Mouse (Mus musculus): ENCODE measurements at regions not wholly inside any gene's neighbourhood (a gene's known extent, or its start where the extent isn't known, plus 50 kb on each side); places are given as distances from the start of the nearest gene placed in this dataset.

DNA sequence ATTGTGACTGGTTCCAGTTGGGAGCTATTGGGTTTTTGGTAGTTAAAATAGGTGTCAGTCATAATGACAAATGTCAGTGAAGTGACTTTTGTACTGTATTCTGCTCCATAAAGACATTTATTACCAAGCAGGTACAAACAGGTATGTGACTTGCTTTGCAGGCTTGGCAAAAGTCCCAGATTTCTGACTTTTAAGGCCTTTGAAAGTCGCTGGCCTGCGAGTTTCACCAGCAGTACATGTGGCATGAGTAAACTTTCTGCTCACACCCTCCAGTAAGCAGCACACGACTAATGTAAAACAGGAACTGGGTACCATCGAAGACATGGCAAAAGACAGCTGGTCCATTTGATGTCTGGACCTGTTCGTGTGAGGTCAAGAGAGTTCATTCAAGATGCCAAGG is 659.2 kb downstream of the Zfp706 start:
- DNase-seq (ENCODE audit: low spot score in 2 of 2) = no peak

DNA sequence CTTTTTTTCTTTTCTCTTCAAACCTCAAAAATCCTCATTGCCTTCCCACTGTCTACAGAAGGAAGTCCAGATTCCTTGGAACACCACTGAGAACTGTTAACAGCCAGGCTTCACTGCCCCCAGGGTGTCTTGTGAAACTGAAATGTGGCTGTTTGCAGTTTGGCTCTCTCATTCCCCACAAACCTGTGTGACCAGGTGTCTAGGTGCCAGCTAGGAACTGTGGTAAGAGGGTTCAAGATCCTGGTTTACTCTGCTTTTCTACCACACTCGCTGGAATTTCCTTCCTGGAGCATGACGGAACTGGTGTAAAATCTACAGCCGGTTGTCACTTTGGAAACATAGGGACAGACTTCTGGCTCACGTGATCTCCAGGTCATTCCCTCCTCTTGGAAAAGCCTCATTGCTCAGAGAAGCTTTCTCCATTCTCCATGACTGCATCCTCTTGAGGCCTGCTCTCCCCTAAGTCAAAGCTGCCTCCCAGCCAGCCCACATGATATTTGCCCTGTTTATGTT is 660.2 kb downstream of the Zfp706 start:
- no peak for DNase-seq (ENCODE audit: low spot score in 2 of 2)

DNA sequence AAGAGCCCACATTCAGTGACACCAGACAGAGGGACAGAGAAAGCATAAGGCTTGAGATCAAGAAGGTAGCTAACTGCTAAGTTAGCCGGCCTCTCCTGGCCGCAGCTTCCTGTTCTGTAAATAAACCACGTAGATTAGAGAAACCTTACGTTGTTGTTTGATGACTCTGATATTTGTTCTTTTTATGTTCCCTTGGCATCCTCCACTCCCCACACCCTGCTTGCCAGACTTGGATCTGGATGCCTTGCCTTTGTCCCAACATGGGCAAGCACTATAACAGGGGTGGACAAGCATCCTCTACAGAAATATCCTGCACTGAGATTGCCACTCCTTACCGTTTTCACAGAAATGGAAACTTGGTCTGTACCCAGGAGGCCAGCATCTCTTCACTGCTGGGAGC is 661.4 kb downstream of the Zfp706 start:
- DNase-seq (ENCODE audit: low spot score in 2 of 2) = peak in 1 of 2 experiments; percentile 37

DNA sequence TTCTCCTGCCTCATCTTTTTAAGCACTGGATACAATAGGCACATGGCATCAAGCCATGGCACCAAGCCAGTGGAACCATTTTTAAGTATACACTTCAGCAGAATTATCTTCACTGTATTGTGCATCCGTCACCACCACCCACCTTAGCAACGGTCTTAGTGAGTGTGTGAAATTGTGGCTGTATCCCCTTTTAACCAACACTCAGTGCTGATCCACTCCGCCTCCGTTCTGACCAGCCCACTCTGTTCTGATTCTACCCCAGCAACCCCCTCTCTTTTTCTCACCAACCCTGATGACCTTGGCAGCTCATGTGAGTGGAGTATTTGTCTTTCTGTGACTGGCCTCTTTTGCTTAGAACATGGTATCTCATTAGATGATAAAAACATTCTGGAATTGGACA is 662.2 kb downstream of the Zfp706 start:
- DNase-seq (ENCODE audit: low spot score in 2 of 2) = no peak

DNA sequence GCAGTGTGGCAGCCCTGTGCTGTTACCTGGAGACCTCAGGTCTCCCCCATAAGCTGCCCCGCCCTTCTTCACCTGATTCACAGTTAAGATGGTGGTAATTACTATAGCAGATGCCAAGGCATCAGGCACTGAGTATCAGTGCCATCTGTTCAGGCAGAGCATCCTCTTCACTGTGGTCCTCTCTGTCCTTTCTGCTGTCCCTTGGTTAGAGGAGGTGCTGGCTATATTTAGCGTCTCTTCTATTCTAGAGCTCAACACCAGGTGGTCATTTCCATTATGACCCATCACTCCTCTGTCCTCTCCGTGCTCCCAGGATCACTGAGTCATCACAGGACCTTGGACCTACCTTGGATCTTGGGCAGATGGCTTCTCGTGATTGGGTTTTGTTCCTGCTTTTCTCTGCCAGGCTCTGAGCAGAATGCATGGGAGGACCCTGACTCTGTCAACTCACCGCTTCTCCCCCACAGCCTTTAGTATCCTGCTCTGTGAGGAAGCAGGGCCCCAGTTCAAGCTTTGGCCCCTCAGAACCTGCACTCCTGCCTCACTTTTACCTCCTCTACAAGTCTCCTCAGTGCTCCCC is 667.5 kb downstream of the Zfp706 start:
- no peak for DNase-seq (ENCODE audit: low spot score in 2 of 2)

DNA sequence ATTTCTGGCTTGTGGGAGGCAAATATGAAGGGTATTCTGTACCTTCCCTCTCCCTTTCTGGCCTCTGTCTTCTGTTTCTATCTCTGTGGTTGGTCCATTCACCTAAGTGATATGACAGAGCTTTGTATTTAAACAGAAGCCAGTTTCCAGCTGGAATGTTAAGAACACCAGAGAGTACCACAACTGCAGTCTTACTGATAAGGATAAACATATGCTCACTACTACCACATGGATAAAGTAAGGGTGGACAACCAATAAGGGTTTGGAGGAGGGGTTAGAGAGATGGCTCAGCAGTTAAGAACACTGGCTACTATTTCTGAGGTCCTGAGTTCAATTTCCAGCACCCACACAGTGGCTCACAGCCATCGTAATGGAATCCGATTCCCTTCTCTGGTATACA is 668.8 kb downstream of the Zfp706 start:
- no peak for DNase-seq (ENCODE audit: low spot score in 2 of 2)

DNA sequence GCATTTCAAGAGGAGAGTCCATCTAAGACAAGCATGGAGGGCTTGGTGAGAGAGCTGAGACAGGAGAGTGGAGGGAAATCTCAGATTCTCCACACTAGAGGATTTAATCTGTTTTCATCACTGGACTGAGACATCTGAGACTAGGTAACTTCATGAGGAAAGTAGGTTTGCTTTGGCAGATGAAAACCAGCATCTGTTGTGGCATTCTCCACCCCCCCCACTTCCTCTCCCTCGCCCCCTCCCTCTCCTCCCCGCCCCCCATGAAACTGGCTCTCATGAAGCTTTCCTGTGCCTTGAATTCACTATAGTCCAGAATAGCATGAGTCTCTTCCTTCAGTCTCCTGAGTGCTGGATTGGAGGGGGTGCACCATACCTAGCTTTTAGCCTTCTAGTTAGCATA is 670.7 kb downstream of the Zfp706 start:
- no peak for DNase-seq (ENCODE audit: low spot score in 2 of 2)

DNA sequence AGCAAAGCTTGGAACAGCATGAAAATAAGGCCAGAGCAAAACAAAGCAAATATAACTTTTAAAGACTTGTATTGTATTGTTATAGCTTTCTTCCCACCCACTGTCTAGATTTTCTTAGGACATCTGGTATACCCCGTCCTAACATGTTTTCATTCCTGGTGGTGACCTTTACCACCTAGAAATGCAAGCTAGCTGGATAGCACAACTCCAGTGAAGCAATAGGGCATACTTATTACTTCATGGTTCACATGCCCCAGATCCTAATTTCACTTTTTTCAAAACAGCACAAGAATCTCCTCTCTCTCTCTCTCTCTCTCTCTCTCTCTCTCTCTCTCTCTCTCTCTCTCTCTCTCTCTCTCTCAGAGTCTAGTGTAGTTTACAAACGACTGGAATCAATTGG is 672.5 kb downstream of the Zfp706 start:
- no peak for DNase-seq (ENCODE audit: low spot score in 2 of 2)

DNA sequence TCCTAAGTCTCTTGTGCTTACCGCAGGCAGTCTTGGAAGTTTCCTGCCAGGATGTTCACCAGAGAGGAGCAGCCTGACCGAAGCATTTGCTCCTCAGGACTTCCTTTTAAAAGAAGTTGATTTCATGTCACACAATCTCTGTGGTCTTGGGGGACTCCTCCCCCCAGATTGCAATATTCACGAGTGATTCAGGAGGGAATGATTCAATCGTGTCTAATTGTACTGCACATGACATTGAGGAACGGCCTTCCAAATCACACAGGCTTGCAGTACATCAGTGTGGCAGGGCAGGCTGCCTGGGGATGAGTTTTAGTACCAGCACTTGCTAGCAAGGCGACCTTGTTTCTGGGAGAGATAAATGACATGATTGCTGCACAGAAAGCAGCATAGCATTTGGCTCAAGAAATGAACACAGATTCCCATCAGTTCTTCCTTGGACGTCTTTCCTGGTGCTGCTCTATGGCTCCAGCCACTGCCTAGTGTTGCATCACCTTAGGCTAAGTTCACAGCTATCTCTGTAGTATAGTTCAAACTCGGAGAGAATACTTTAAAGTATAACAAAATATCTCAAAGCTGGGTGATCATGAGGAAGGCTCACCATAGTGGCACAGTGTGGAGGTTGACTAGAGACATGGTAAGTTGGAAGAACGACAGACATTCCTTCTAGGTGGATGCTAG is 673.0 kb downstream of the Zfp706 start:
- no peak for DNase-seq (ENCODE audit: low spot score in 2 of 2)

DNA sequence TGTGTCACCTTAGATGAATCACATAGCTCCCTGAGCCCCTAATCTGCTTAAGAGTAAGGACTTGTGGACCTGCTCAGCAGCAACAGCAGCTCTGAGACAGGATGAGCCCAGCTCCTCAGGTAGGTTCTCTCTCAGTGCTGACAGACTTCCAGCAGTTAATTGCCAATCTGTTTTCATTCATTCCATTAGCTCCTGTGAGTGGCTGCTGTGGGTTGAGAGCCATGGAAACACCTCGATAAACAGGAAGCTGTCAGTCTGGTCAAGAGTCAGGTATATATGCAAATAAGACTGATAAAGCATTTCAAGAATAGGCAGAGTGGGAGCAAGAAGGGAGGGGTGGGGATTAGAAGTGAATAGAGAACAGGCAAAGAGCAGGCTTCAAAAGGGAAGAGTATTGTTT is 673.7 kb downstream of the Zfp706 start:
- DNase-seq (ENCODE audit: low spot score in 2 of 2) = no peak

DNA sequence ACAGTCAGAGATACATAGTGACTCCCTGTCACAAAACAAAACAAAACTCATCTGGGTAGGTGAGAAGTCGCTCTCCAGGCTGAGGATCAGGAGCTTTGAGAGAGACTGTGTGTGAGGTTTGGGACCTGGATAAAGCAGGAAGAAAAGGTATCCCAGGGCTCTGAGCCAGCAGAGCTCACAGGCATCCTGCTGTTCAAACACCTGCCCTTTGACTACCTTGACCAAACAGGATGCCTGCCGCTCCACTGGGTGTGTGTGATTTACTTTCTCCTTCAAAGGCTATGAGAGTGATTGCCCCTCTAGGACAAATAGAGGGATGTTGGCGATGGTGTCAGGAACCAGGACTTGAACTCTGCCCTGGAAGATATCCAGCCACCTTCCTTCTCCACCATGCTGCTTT is 674.3 kb downstream of the Zfp706 start:
- DNase-seq (ENCODE audit: low spot score in 2 of 2) = no peak

Data from natural killer cell, adult 2 months (primary cell).